Mouse (Mus musculus): ENCODE data around the gene Drd4. TPM values are rescaled to one million over a fixed set of nuclear protein-coding genes. Genes with fewer than 3 reads are reported as not detected.

Drd4 gene
- polyA plus RNA-seq, 1 experiment from 2014 or later: 0.96 TPM

DNA sequence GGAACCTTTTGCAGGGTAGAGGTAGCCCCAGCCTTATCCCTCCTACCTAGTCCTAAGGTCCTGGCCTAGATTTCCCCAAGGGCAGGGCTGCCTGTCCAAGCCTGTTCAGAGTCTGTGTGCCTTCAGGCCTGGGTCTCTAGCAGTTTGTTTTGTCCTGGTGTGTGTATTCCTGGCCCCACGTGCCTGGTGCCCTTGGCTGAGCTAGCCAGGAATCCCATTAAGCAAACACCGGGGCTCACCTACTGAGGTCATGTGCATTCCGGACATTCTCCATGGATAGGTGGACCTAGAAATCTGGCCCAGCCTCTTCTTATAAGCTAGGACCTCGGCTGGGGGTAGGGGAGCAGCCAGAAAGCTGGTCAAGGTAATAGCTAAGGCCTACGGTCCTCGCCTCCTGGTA, 48.7 kb downstream of the Drd4 start:
- no peak overlapping the region for H3K9ac ChIP-seq
- ATAC-seq (replicated peaks): no peak
- H3K27me3 ChIP-seq (replicated peaks): peaks cover 9% of the 10 kb centered on the region; the same call in 1 of the 2 replicates
- H3K27ac ChIP-seq: no peak overlapping the region
- no peaks in the 10 kb centered on the region for H3K9me3 ChIP-seq
- peaks cover 7% of the 10 kb centered on the region for H3K4me1 ChIP-seq
- no peak overlapping the region for H3K4me2 ChIP-seq
- H3K36me3 ChIP-seq (replicated peaks): no peaks in the 10 kb centered on the region
- H3K4me3 ChIP-seq: no peak overlapping the region
- 77% methylated on average over 6 of the region's 6 CpGs for WGBS

GRCm38 (mm10) chr7:141341689-141342226, 50.0 kb downstream of the Drd4 start:
- peaks cover 9% of the 10 kb centered on the region; the same call in 1 of the 2 replicates for H3K27me3 ChIP-seq (replicated peaks)
- H3K27ac ChIP-seq: no peak overlapping the region
- H3K36me3 ChIP-seq (replicated peaks): no peaks in the 10 kb centered on the region
- no peaks in the 10 kb centered on the region for H3K9me3 ChIP-seq
- H3K4me2 ChIP-seq: no peak overlapping the region
- H3K9ac ChIP-seq: no peak overlapping the region
- H3K4me3 ChIP-seq: no peak overlapping the region
- peaks cover 7% of the 10 kb centered on the region for H3K4me1 ChIP-seq
- 88% methylated on average over 10 of the region's 10 CpGs for WGBS
- no peak for ATAC-seq (replicated peaks)

- Histone ChIP-seq H3K36me3 (replicated peaks) (no peaks in the 10 kb centered on the region), H3K27me3 (replicated peaks) (peaks cover 7% of the 10 kb centered on the region; the same call in 1 of the 2 replicates), H3K9ac (no peak overlapping the region), H3K4me2 (no peak overlapping the region), H3K4me3 (no peak overlapping the region), H3K27ac (no peak overlapping the region), H3K4me1 (peaks cover 7% of the 10 kb centered on the region), H3K9me3 (no peaks in the 10 kb centered on the region)
- no peak for ATAC-seq (replicated peaks)
- WGBS: 53% methylated on average over 2 of the region's 2 CpGs
Measured at GRCm38 (mm10) chr7:141343230-141343629, 51.4 kb downstream of the Drd4 start.

GRCm38 (mm10) chr7:141343696-141344095, 51.9 kb downstream of the Drd4 start:
- Histone ChIP-seq H3K4me1 (peaks cover 4% of the 10 kb centered on the region), H3K4me3 (no peak overlapping the region), H3K9ac (no peak overlapping the region), H3K27me3 (replicated peaks) (0 out of 2 replicates have a peak, but pooled peaks cover 3% of the 10 kb centered on the region), H3K4me2 (no peak overlapping the region), H3K9me3 (no peaks in the 10 kb centered on the region), H3K27ac (no peak overlapping the region), H3K36me3 (replicated peaks) (no peaks in the 10 kb centered on the region)
- no peak for ATAC-seq (replicated peaks)
- WGBS: 80% methylated on average over 7 of the region's 7 CpGs

- 92% methylated on average over 5 of the region's 5 CpGs for WGBS
- Histone ChIP-seq H3K4me3 (no peak overlapping the region), H3K9me3 (no peaks in the 10 kb centered on the region), H3K4me2 (no peak overlapping the region), H3K9ac (no peak overlapping the region), H3K4me1 (no peaks in the 10 kb centered on the region), H3K27me3 (replicated peaks) (0 out of 2 replicates have a peak, but pooled peaks cover 3% of the 10 kb centered on the region), H3K27ac (no peak overlapping the region), H3K36me3 (replicated peaks) (no peaks in the 10 kb centered on the region)
- ATAC-seq (replicated peaks): no peak
Measured at GRCm38 (mm10) chr7:141344787-141345186, 53.0 kb downstream of the Drd4 start.

Other genes starting within 250 kb of the Drd4 start
- gene B4galnt4, start 230.9 kb upstream of the Drd4 start, polyA plus RNA-seq (2015; fragmentation: Nextera tagmentation; extraction: Ambion mirVana): 59.2 and 64.1 TPM in 2 replicates
- 0.84 TPM in 1 of 2 replicates, not detected in the other for gene Pkp3, start 213.8 kb upstream of the Drd4 start, polyA plus RNA-seq (2015; fragmentation: Nextera tagmentation; extraction: Ambion mirVana)
- 2.3 and 2.7 TPM in 2 replicates for gene Sigirr, start 191.4 kb upstream of the Drd4 start, polyA plus RNA-seq (2015; fragmentation: Nextera tagmentation; extraction: Ambion mirVana)
- gene Ano9, start 174.2 kb upstream of the Drd4 start, polyA plus RNA-seq (2015; fragmentation: Nextera tagmentation; extraction: Ambion mirVana): 0.36 and 0.42 TPM in 2 replicates
- gene Ptdss2, start 169.6 kb upstream of the Drd4 start, polyA plus RNA-seq (2015; fragmentation: Nextera tagmentation; extraction: Ambion mirVana): 83.3 and 86.2 TPM in 2 replicates
- 40.6 and 44.4 TPM in 2 replicates for gene Rnh1, start 119.1 kb upstream of the Drd4 start, polyA plus RNA-seq (2015; fragmentation: Nextera tagmentation; extraction: Ambion mirVana)
- gene Hras, start 98.0 kb upstream of the Drd4 start, polyA plus RNA-seq (2015; fragmentation: Nextera tagmentation; extraction: Ambion mirVana): 181 and 195 TPM in 2 replicates
- gene Lrrc56, start 97.8 kb upstream of the Drd4 start, polyA plus RNA-seq (2015; fragmentation: Nextera tagmentation; extraction: Ambion mirVana): 12.8 and 13.8 TPM in 2 replicates
- gene Lmntd2, start 77.9 kb upstream of the Drd4 start, polyA plus RNA-seq (2015; fragmentation: Nextera tagmentation; extraction: Ambion mirVana): 0.87 and 1.4 TPM in 2 replicates
- 24.0 and 26.3 TPM in 2 replicates for gene Rassf7, start 76.1 kb upstream of the Drd4 start, polyA plus RNA-seq (2015; fragmentation: Nextera tagmentation; extraction: Ambion mirVana)
- 77.3 and 85.7 TPM in 2 replicates for gene Phrf1, start 63.2 kb upstream of the Drd4 start, polyA plus RNA-seq (2015; fragmentation: Nextera tagmentation; extraction: Ambion mirVana)
- 2.1 and 4.2 TPM in 2 replicates for gene Irf7, start 25.5 kb upstream of the Drd4 start, polyA plus RNA-seq (2015; fragmentation: Nextera tagmentation; extraction: Ambion mirVana)
- not detected in 2 replicates for gene Cdhr5, start 15.2 kb upstream of the Drd4 start, polyA plus RNA-seq (2015; fragmentation: Nextera tagmentation; extraction: Ambion mirVana)
- gene Sct, start 12.9 kb upstream of the Drd4 start, polyA plus RNA-seq (2015; fragmentation: Nextera tagmentation; extraction: Ambion mirVana): 1.6 and 1.8 TPM in 2 replicates
- gene Deaf1, start 35.7 kb downstream of the Drd4 start, polyA plus RNA-seq (2015; fragmentation: Nextera tagmentation; extraction: Ambion mirVana): 224 and 234 TPM in 2 replicates
- 63.0 and 63.3 TPM in 2 replicates for gene Tmem80, start 35.7 kb downstream of the Drd4 start, polyA plus RNA-seq (2015; fragmentation: Nextera tagmentation; extraction: Ambion mirVana)
- 0.49 and 0.66 TPM in 2 replicates for gene Eps8l2, start 46.9 kb downstream of the Drd4 start, polyA plus RNA-seq (2015; fragmentation: Nextera tagmentation; extraction: Ambion mirVana)
- gene Taldo1, start 100.2 kb downstream of the Drd4 start, polyA plus RNA-seq (2015; fragmentation: Nextera tagmentation; extraction: Ambion mirVana): 292 and 298 TPM in 2 replicates
- gene Gatd1, start 122.1 kb downstream of the Drd4 start, polyA plus RNA-seq (2015; fragmentation: Nextera tagmentation; extraction: Ambion mirVana): 57.2 and 59.5 TPM in 2 replicates
- 111 and 113 TPM in 2 replicates for gene Cend1, start 137.5 kb downstream of the Drd4 start, polyA plus RNA-seq (2015; fragmentation: Nextera tagmentation; extraction: Ambion mirVana)
- gene Slc25a22, start 145.9 kb downstream of the Drd4 start, polyA plus RNA-seq (2015; fragmentation: Nextera tagmentation; extraction: Ambion mirVana): 109 and 120 TPM in 2 replicates
- gene Pidd1, start 152.0 kb downstream of the Drd4 start, polyA plus RNA-seq (2015; fragmentation: Nextera tagmentation; extraction: Ambion mirVana): 3.4 and 3.8 TPM in 2 replicates
- gene Rplp2, start 155.4 kb downstream of the Drd4 start, polyA plus RNA-seq (2015; fragmentation: Nextera tagmentation; extraction: Ambion mirVana): 597 and 636 TPM in 2 replicates
- 17.7 and 20.1 TPM in 2 replicates for gene Pnpla2, start 163.2 kb downstream of the Drd4 start, polyA plus RNA-seq (2015; fragmentation: Nextera tagmentation; extraction: Ambion mirVana)
- 7.6 and 8.7 TPM in 2 replicates for gene Cracr2b, start 169.1 kb downstream of the Drd4 start, polyA plus RNA-seq (2015; fragmentation: Nextera tagmentation; extraction: Ambion mirVana)
- gene Cd151, start 175.4 kb downstream of the Drd4 start, polyA plus RNA-seq (2015; fragmentation: Nextera tagmentation; extraction: Ambion mirVana): 18.8 and 20.5 TPM in 2 replicates
- gene Polr2l, start 183.1 kb downstream of the Drd4 start, polyA plus RNA-seq (2015; fragmentation: Nextera tagmentation; extraction: Ambion mirVana): 82.4 and 83.8 TPM in 2 replicates
- 49.1 and 55.3 TPM in 2 replicates for gene Tspan4, start 183.2 kb downstream of the Drd4 start, polyA plus RNA-seq (2015; fragmentation: Nextera tagmentation; extraction: Ambion mirVana)
- 44.1 and 44.6 TPM in 2 replicates for gene Chid1, start 247.9 kb downstream of the Drd4 start, polyA plus RNA-seq (2015; fragmentation: Nextera tagmentation; extraction: Ambion mirVana)

Measured in midbrain, embryonic 15.5 days (tissue).